Mouse (Mus musculus): ENCODE data around the gene Lhfpl4. TPM values are rescaled to one million over a fixed set of nuclear protein-coding genes. Genes with fewer than 3 reads are reported as not detected.
A peak's percentile ranks its signal among the peaks of the same experiment; 100 is the strongest.

Lhfpl4 gene
- total and polyA plus RNA-seq, 2 experiments from 2014 or later = 53.5 to 64.1 TPM

- Histone ChIP-seq H3K36me3 (ENCODE audit: insufficient read depth) (peaks cover 21% of the 10 kb centered on the region), H3K27ac (ENCODE audit: low read depth, low read length) (peak overlapping the region; percentile 51), H3K9me3 (ENCODE audit: low read length) (no peaks in the 10 kb centered on the region), H3K9ac (0 out of 2 replicates have a peak overlapping the region, but pooled peaks have one; percentile 1), H3K27me3 (ENCODE audit: insufficient read depth, low read length) (no peaks in the 10 kb centered on the region), H3K4me1 (ENCODE audit: insufficient read depth) (peaks cover 9% of the 10 kb centered on the region; the same call in 1 of the 2 replicates), H3K4me2 (ENCODE audit: low read depth) (peak overlapping the region; percentile 39), H3K4me3 (ENCODE audit: low read depth, low read length) (peak overlapping the region; percentile 11)
- DNase-seq (peak; percentile 73), ATAC-seq (peak; percentile 97)
- 17% methylated on average over 14 of the region's 14 CpGs for WGBS
- TF ChIP-seq CTCF (IDR thresholded peaks at IDR 0.05; ENCODE audit: low read depth) = no peak
These were observed 16.6 kb downstream of the Lhfpl4 start for GRCm38 (mm10) chr6:113178286-113179194.

- H3K9me3 ChIP-seq (ENCODE audit: low read length) = no peaks in the 10 kb centered on the region
- H3K4me2 ChIP-seq (ENCODE audit: low read depth) = no peak overlapping the region
- H3K27me3 ChIP-seq (ENCODE audit: insufficient read depth, low read length) = no peaks in the 10 kb centered on the region
- H3K36me3 ChIP-seq (ENCODE audit: insufficient read depth) = peaks cover 29% of the 10 kb centered on the region
- DNase-seq (no peak), ATAC-seq (no peak)
- no peak overlapping the region for H3K27ac ChIP-seq (ENCODE audit: low read depth, low read length)
- H3K4me1 ChIP-seq (ENCODE audit: insufficient read depth) = peaks cover 9% of the 10 kb centered on the region; the same call in 1 of the 2 replicates
- no peak overlapping the region for H3K4me3 ChIP-seq (ENCODE audit: low read depth, low read length)
- 83% methylated on average over 8 of the region's 8 CpGs for WGBS
- H3K9ac ChIP-seq = no peak overlapping the region
- TF ChIP-seq CTCF (IDR thresholded peaks at IDR 0.05; ENCODE audit: low read depth) = no peak
These were observed 18.6 kb downstream of the Lhfpl4 start for GRCm38 (mm10) chr6:113176613-113177012.

- TF ChIP-seq CTCF (IDR thresholded peaks at IDR 0.05; ENCODE audit: low read depth) = no peak
- DNase-seq (no peak), ATAC-seq (no peak)
- H3K27ac ChIP-seq (ENCODE audit: low read depth, low read length) = no peak overlapping the region
- H3K4me1 ChIP-seq (ENCODE audit: insufficient read depth) = peaks cover 9% of the 10 kb centered on the region; the same call in 1 of the 2 replicates
- peaks cover 34% of the 10 kb centered on the region for H3K36me3 ChIP-seq (ENCODE audit: insufficient read depth)
- no peak overlapping the region for H3K4me3 ChIP-seq (ENCODE audit: low read depth, low read length)
- H3K9ac ChIP-seq = no peak overlapping the region
- no peak overlapping the region for H3K4me2 ChIP-seq (ENCODE audit: low read depth)
- no peaks in the 10 kb centered on the region for H3K27me3 ChIP-seq (ENCODE audit: insufficient read depth, low read length)
- 96% methylated on average over 3 of the region's 3 CpGs for WGBS
- H3K9me3 ChIP-seq (ENCODE audit: low read length) = no peaks in the 10 kb centered on the region
These were observed 19.7 kb downstream of the Lhfpl4 start for GRCm38 (mm10) chr6:113175469-113175868.

GRCm38 (mm10) chr6:113172568-113172967 is 22.6 kb downstream of the Lhfpl4 start:
- no peaks in the 10 kb centered on the region for H3K9me3 ChIP-seq (ENCODE audit: low read length)
- WGBS = 55% methylated on average over 1 of the region's 1 CpGs
- no peak overlapping the region for H3K9ac ChIP-seq
- H3K36me3 ChIP-seq (ENCODE audit: insufficient read depth) = peaks cover 43% of the 10 kb centered on the region
- no peaks in the 10 kb centered on the region for H3K4me1 ChIP-seq (ENCODE audit: insufficient read depth)
- no peaks in the 10 kb centered on the region for H3K27me3 ChIP-seq (ENCODE audit: insufficient read depth, low read length)
- TF ChIP-seq CTCF (IDR thresholded peaks at IDR 0.05; ENCODE audit: low read depth) = peak; percentile 74
- no peak overlapping the region for H3K4me2 ChIP-seq (ENCODE audit: low read depth)
- no peak overlapping the region for H3K4me3 ChIP-seq (ENCODE audit: low read depth, low read length)
- ATAC-seq (peak; percentile 37; the same call in 1 of the 2 replicates), DNase-seq (peak; percentile 51)
- no peak overlapping the region for H3K27ac ChIP-seq (ENCODE audit: low read depth, low read length)

- Histone ChIP-seq H3K4me1 (ENCODE audit: insufficient read depth) (no peaks in the 10 kb centered on the region), H3K9me3 (ENCODE audit: low read length) (no peaks in the 10 kb centered on the region), H3K36me3 (ENCODE audit: insufficient read depth) (peaks cover 43% of the 10 kb centered on the region), H3K4me3 (ENCODE audit: low read depth, low read length) (no peak overlapping the region), H3K4me2 (ENCODE audit: low read depth) (no peak overlapping the region), H3K27me3 (ENCODE audit: insufficient read depth, low read length) (no peaks in the 10 kb centered on the region), H3K27ac (ENCODE audit: low read depth, low read length) (no peak overlapping the region), H3K9ac (no peak overlapping the region)
- no peak for TF ChIP-seq CTCF (IDR thresholded peaks at IDR 0.05; ENCODE audit: low read depth)
- no peak for ATAC-seq
- DNase-seq = no peak
These were observed 23.2 kb downstream of the Lhfpl4 start for GRCm38 (mm10) chr6:113172011-113172410.

GRCm38 (mm10) chr6:113170651-113171050 is 24.5 kb downstream of the Lhfpl4 start:
- Histone ChIP-seq H3K4me1 (ENCODE audit: insufficient read depth) (no peaks in the 10 kb centered on the region), H3K27me3 (ENCODE audit: insufficient read depth, low read length) (no peaks in the 10 kb centered on the region), H3K9me3 (ENCODE audit: low read length) (no peaks in the 10 kb centered on the region), H3K9ac (no peak overlapping the region), H3K36me3 (ENCODE audit: insufficient read depth) (peaks cover 34% of the 10 kb centered on the region), H3K4me3 (ENCODE audit: low read depth, low read length) (no peak overlapping the region), H3K4me2 (ENCODE audit: low read depth) (no peak overlapping the region), H3K27ac (ENCODE audit: low read depth, low read length) (no peak overlapping the region)
- ATAC-seq (no peak), DNase-seq (no peak)
- 93% methylated on average over 8 of the region's 8 CpGs for WGBS
- no peak for TF ChIP-seq CTCF (IDR thresholded peaks at IDR 0.05; ENCODE audit: low read depth)

GRCm38 (mm10) chr6:113169852-113170251 is 25.3 kb downstream of the Lhfpl4 start:
- DNase-seq = no peak
- Histone ChIP-seq H3K9me3 (ENCODE audit: low read length) (no peaks in the 10 kb centered on the region), H3K4me1 (ENCODE audit: insufficient read depth) (no peaks in the 10 kb centered on the region), H3K4me3 (ENCODE audit: low read depth, low read length) (no peak overlapping the region), H3K4me2 (ENCODE audit: low read depth) (no peak overlapping the region), H3K36me3 (ENCODE audit: insufficient read depth) (peaks cover 28% of the 10 kb centered on the region), H3K27ac (ENCODE audit: low read depth, low read length) (no peak overlapping the region), H3K9ac (no peak overlapping the region), H3K27me3 (ENCODE audit: insufficient read depth, low read length) (no peaks in the 10 kb centered on the region)
- 77% methylated on average over 3 of the region's 3 CpGs for WGBS
- ATAC-seq = no peak
- TF ChIP-seq CTCF (IDR thresholded peaks at IDR 0.05; ENCODE audit: low read depth) = no peak
